Mouse (Mus musculus): ENCODE data around the gene Stx11. TPM values are rescaled to one million over a fixed set of nuclear protein-coding genes. Genes with fewer than 3 reads are reported as not detected.

Stx11 gene
- total and polyA plus RNA-seq, 3 experiments, result 1.9 to 2.9 TPM; not detected in 1

DNA sequence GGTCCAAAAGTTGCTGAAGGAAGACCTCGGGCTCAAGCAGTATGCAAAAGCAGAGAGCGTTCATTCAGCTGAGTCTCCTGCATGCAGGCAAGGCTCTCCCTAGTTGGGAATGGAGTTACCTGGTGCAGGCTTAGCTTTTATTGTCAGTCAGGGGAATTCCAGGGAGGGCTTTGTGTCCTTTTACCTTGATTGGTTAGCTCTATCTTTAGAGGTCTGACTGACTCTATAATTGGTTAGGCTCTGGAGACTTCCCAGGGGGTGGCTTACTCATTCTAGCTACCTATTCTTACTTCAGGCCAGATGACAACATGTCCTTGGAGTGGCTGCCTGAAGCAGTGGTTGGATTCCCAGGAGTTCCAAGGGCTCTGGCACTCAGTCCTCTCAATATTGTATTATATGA is 54.2 kb downstream of the Stx11 start:
- Histone ChIP-seq H3K4me1 (ENCODE audit: control insufficient read depth in 1 of 2, insufficient read depth in 2 of 2, low read length in 2 of 2) (peaks cover 0 to 6% of the 10 kb centered on the region in 2 experiments; a peak in 3 of 4 replicates), H3K9me3 (replicated peaks; ENCODE audit: insufficient read depth, low read length) (no peaks in the 10 kb centered on the region), H3K9ac (ENCODE audit: control insufficient read depth, low read depth, low read length, poor library complexity, severe bottlenecking) (no peak overlapping the region), H3K4me3 (ENCODE audit: control insufficient read depth in 1 of 2, insufficient read depth in 1 of 2, low read depth in 2 of 2, low read length in 2 of 2) (no peak overlapping the region), H3K79me2 (ENCODE audit: control insufficient read depth, insufficient read depth, low read length, poor library complexity) (no peaks in the 10 kb centered on the region; the same call in 1 of the 2 replicates), H3K27ac (ENCODE audit: control insufficient read depth, low read depth, low read length) (no peak overlapping the region), H3K27me3 (ENCODE audit: control insufficient read depth in 1 of 2, insufficient read depth in 2 of 2, low read length in 2 of 2) (no peaks in the 10 kb centered on the region), H3K36me3 (ENCODE audit: control insufficient read depth in 1 of 2, insufficient read depth in 2 of 2, low read length in 2 of 2) (peaks cover 0 to 4% of the 10 kb centered on the region in 2 experiments; a peak in 2 of 4 replicates)
- TF ChIP-seq NELFE (IDR thresholded peaks at IDR 0.05; ENCODE audit: low read depth, low read length) (no peak), ZMIZ1 (IDR thresholded peaks at IDR 0.05; ENCODE audit: low read depth, low read length) (no peak), MYC (IDR thresholded peaks at IDR 0.05; ENCODE audit: low read depth, low read length) (no peak), HCFC1 (IDR thresholded peaks at IDR 0.05; ENCODE audit: low read depth, low read length) (no peak), USF1 (IDR thresholded peaks at IDR 0.05; ENCODE audit: low read depth, low read length) (no peak), SIN3A (IDR thresholded peaks at IDR 0.05; ENCODE audit: low read length) (no peak), USF2 (IDR thresholded peaks at IDR 0.05; ENCODE audit: borderline replicate concordance in 1 of 2, insufficient read depth in 1 of 2, low read depth in 1 of 2, low read length in 2 of 2) (no peak), MAFK (IDR thresholded peaks at IDR 0.05; ENCODE audit: borderline replicate concordance, low read depth, low read length) (no peak), CHD2 (IDR thresholded peaks at IDR 0.05; ENCODE audit: low read length) (no peak), ZC3H11A (IDR thresholded peaks at IDR 0.05; ENCODE audit: low read depth, low read length) (no peak), GABPA (IDR thresholded peaks at IDR 0.05; ENCODE audit: low read depth, low read length) (no peak), UBTF (IDR thresholded peaks at IDR 0.05; ENCODE audit: borderline replicate concordance, insufficient read depth, low read depth, low read length) (no peak), BHLHE40 (IDR thresholded peaks at IDR 0.05; ENCODE audit: borderline replicate concordance, low read depth, low read length) (no peak), MYB (IDR thresholded peaks at IDR 0.05; ENCODE audit: low read depth, low read length) (no peak), MXI1 (IDR thresholded peaks at IDR 0.05; ENCODE audit: low read depth, low read length) (no peak), SMC3 (IDR thresholded peaks at IDR 0.05; ENCODE audit: low read depth, low read length) (no peak), NRF1 (IDR thresholded peaks at IDR 0.05; ENCODE audit: insufficient read depth, low read depth, low read length, poor library complexity, severe bottlenecking) (no peak)
- DNase-seq (ENCODE audit: low read depth, low spot score), result no peak

- H3K36me3 ChIP-seq (ENCODE audit: control insufficient read depth in 1 of 2, insufficient read depth in 2 of 2, low read length in 2 of 2), result peaks cover 0 to 4% of the 10 kb centered on the region in 2 experiments; a peak in 2 of 4 replicates
- H3K4me1 ChIP-seq (ENCODE audit: control insufficient read depth in 1 of 2, insufficient read depth in 2 of 2, low read length in 2 of 2), result peaks cover 0 to 6% of the 10 kb centered on the region in 2 experiments; a peak in 3 of 4 replicates
- no peak for DNase-seq (ENCODE audit: low read depth, low spot score)
- H3K9me3 ChIP-seq (replicated peaks; ENCODE audit: insufficient read depth, low read length), result no peaks in the 10 kb centered on the region
- H3K4me3 ChIP-seq (ENCODE audit: control insufficient read depth in 1 of 2, insufficient read depth in 1 of 2, low read depth in 2 of 2, low read length in 2 of 2), result no peak overlapping the region
- no peak overlapping the region for H3K9ac ChIP-seq (ENCODE audit: control insufficient read depth, low read depth, low read length, poor library complexity, severe bottlenecking)
- no peak for TF ChIP-seq CHD2 (IDR thresholded peaks at IDR 0.05; ENCODE audit: low read length)
- TF ChIP-seq MYC (IDR thresholded peaks at IDR 0.05; ENCODE audit: low read depth, low read length), result no peak
- TF ChIP-seq RAD21 (IDR thresholded peaks at IDR 0.05; ENCODE audit: low read depth, low read length), result no peak
- no peak for TF ChIP-seq JUND (IDR thresholded peaks at IDR 0.05; ENCODE audit: low read depth, low read length)
- TF ChIP-seq UBTF (IDR thresholded peaks at IDR 0.05; ENCODE audit: borderline replicate concordance, insufficient read depth, low read depth, low read length), result no peak
- no peak for TF ChIP-seq NELFE (IDR thresholded peaks at IDR 0.05; ENCODE audit: low read depth, low read length)
- TF ChIP-seq TAL1 (IDR thresholded peaks at IDR 0.05; ENCODE audit: low read length), result no peak
- no peak for TF ChIP-seq MAX (IDR thresholded peaks at IDR 0.05; ENCODE audit: low read length)
- TF ChIP-seq MXI1 (IDR thresholded peaks at IDR 0.05; ENCODE audit: low read depth, low read length), result no peak
- no peak for TF ChIP-seq EP300 (IDR thresholded peaks at IDR 0.05; ENCODE audit: low read depth in 1 of 2, low read length in 2 of 2)
- no peak for TF ChIP-seq GABPA (IDR thresholded peaks at IDR 0.05; ENCODE audit: low read depth, low read length)
- TF ChIP-seq TBP (IDR thresholded peaks at IDR 0.05; ENCODE audit: low read depth, low read length), result no peak
- no peak for TF ChIP-seq TCF12 (IDR thresholded peaks at IDR 0.05; ENCODE audit: low read depth, low read length)
- TF ChIP-seq ETS1 (IDR thresholded peaks at IDR 0.05; ENCODE audit: low read depth, low read length), result no peak
- no peak for TF ChIP-seq POLR2A (IDR thresholded peaks at IDR 0.05; ENCODE audit: control insufficient read depth in 1 of 2, insufficient read depth in 1 of 2, low read depth in 1 of 2, low read length in 2 of 2, poor library complexity in 1 of 2)
- no peak for TF ChIP-seq NRF1 (IDR thresholded peaks at IDR 0.05; ENCODE audit: insufficient read depth, low read depth, low read length, poor library complexity, severe bottlenecking)
- H3K27ac ChIP-seq (ENCODE audit: control insufficient read depth, low read depth, low read length), result no peak overlapping the region
- no peaks in the 10 kb centered on the region; the same call in 1 of the 2 replicates for H3K79me2 ChIP-seq (ENCODE audit: control insufficient read depth, insufficient read depth, low read length, poor library complexity)
- H3K27me3 ChIP-seq (ENCODE audit: control insufficient read depth in 1 of 2, insufficient read depth in 2 of 2, low read length in 2 of 2), result no peaks in the 10 kb centered on the region
Measured at GRCm38 (mm10) chr10:12909179-12909578, 54.9 kb downstream of the Stx11 start.

All from MEL (cell line).